Mouse (Mus musculus): ENCODE results near the gene E130218I03Rik.

- no peak for TF ChIP-seq CTCF (IDR thresholded peaks at IDR 0.05; ENCODE audit: extremely low read depth, insufficient read depth, low read length)
- no peak for TF ChIP-seq POLR2A (IDR thresholded peaks at IDR 0.05; ENCODE audit: extremely low read depth, insufficient read depth, low read length)
These were observed 43.0 kb downstream of the E130218I03Rik start for GRCm38 (mm10) chr4:134286226-134287167.

All from cortical plate, adult 2 months (tissue).